24 mouse cellular contexts compared by ENCODE assay signal in genomic region chr13:81979289-81979688, GRCm38 (mm10).
"Had no signal": no experiment of that assay in that cellular context is flagged by ENCODE, and none has a peak within 500 bp of the region (broad histone marks: within the 10 kb centered on the region; RNA-seq: fewer than 3 reads in every experiment).

No protein-coding gene starts in this region.

- ATAC-seq: hindbrain, postnatal 0 days; intestine, embryonic 16.5 days had no signal

- H3K27ac ChIP-seq: heart, adult 2 months; heart, embryonic 13.5 days; heart, embryonic 15.5 days; hindbrain, embryonic 13.5 days; hindbrain, embryonic 15.5 days; hindbrain, postnatal 0 days; layer of hippocampus, adult 2 months; left cerebral cortex, adult 2 months; limb, embryonic 10.5 days; limb, embryonic 12.5 days had no signal

- H3K9ac ChIP-seq: heart, embryonic 13.5 days; heart, embryonic 15.5 days; hindbrain, embryonic 13.5 days; hindbrain, embryonic 15.5 days; limb, embryonic 12.5 days had no signal

- H3K4me2 ChIP-seq: heart, embryonic 11.5 days; heart, embryonic 13.5 days; heart, embryonic 15.5 days; hindbrain, embryonic 13.5 days; hindbrain, embryonic 15.5 days; limb, embryonic 12.5 days; liver, embryonic 11.5 days had no signal

- H3K9me3 ChIP-seq: heart, embryonic 13.5 days; heart, embryonic 15.5 days; hindbrain, embryonic 13.5 days; hindbrain, embryonic 15.5 days; limb, embryonic 10.5 days; limb, embryonic 12.5 days had no signal

- H3K36me3 ChIP-seq: heart, embryonic 13.5 days; heart, embryonic 15.5 days; hindbrain, embryonic 13.5 days; hindbrain, embryonic 15.5 days; limb, embryonic 10.5 days; limb, embryonic 12.5 days had no signal

- H3K4me3 ChIP-seq: heart, adult 2 months; heart, embryonic 13.5 days; heart, embryonic 15.5 days; hindbrain, embryonic 13.5 days; hindbrain, embryonic 15.5 days; layer of hippocampus, adult 2 months; left cerebral cortex, adult 2 months; limb, embryonic 10.5 days; limb, embryonic 12.5 days had no signal

- DNase-seq: gastrocnemius, postnatal 14 days; gastrocnemius, postnatal 36 days; heart, adult 11 months; heart, adult 2 months; heart, postnatal 14 days; heart, postnatal 36 days; kidney, adult 11 months; kidney, adult 8-10 months; kidney, postnatal 10 days; kidney, postnatal 25 days; kidney, postnatal 4 days; liver had no signal

- H3K27me3 ChIP-seq: heart, embryonic 13.5 days; heart, embryonic 15.5 days; hindbrain, embryonic 13.5 days; hindbrain, embryonic 15.5 days; limb, embryonic 12.5 days had no signal

- H3K4me1 ChIP-seq: heart, embryonic 13.5 days; hindbrain, embryonic 13.5 days; hindbrain, embryonic 15.5 days; limb, embryonic 10.5 days; limb, embryonic 12.5 days had no signal
